Mouse (Mus musculus) layer of hippocampus, adult 2 months (tissue): ENCODE data around the gene Atg10. TPM values are rescaled to one million over a fixed set of nuclear protein-coding genes. Genes with fewer than 3 reads are reported as not detected.

Experiments
- DNase-seq, 2 experiments: peaks; one replicate each; pipeline ENCODE4 v3.0.0; 2022; ENCODE audit warnings: low spot score in 2 of 2
- H3K27ac ChIP-seq: fragments of 200-600 bp; 2 replicates; pipeline ENCODE4 v1.8.1; 2022
- H3K4me3 ChIP-seq: fragments of 200-600 bp; 2 replicates; pipeline ENCODE4 v1.8.1; 2022; ENCODE audit warnings: mild to moderate bottlenecking
- CTCF ChIP-seq: fragments of 200-600 bp; conservative IDR thresholded peaks from 2 replicates; pipeline ENCODE4 v1.8.1; 2022; ENCODE audit warnings: antibody characterized with exemption, mild to moderate bottlenecking, moderate library complexity
- total RNA-seq, 2 experiments: library from RNA; stranded (reverse); gene quantifications; 2 replicates each; pipeline ENCODE4 v1.2.3; 2021

Gene Atg10
- total RNA-seq, 2 experiments from 2014 or later: 15.3 to 17.2 TPM

DNA sequence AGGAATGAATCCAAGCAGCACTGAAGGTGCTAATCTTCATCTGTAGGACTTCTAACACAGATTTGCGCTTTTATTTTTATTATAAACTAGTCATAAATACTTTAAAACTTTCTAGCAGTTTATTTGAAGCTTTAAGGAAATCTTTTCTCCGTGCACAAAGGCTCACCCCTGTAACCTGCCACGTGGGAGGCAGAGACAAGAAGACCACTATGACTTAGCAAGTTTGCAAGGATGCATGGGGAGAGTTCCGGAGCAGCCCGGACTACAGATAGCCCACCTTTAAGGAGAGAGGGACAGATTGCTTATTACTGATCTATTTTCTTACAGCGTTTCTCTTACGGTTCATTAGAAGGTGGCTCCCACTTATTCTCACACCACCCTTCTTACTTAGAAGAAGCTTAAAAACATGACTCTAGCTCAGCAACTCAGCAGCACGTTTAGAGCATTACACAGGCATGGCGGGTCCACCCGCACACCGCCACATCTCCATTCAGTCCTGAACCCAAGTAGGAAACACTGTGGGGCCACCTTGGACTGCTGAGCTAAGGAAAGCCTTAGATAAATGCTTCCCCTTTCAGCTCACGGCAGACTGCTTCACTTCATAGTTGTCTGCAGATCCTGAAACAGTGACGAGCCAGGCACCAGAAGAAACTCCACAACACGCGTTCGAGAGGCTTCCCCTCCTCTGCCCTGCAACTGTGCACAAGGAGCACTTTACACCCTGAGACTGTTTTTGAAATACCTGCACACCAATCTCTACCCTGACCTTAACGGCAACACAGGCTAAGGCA is 54.0 kb downstream of the Atg10 start:
- H3K27ac ChIP-seq: no peak overlapping the region
- no peak for DNase-seq
- TF ChIP-seq CTCF: no peak
- H3K4me3 ChIP-seq: no peak overlapping the region

DNA sequence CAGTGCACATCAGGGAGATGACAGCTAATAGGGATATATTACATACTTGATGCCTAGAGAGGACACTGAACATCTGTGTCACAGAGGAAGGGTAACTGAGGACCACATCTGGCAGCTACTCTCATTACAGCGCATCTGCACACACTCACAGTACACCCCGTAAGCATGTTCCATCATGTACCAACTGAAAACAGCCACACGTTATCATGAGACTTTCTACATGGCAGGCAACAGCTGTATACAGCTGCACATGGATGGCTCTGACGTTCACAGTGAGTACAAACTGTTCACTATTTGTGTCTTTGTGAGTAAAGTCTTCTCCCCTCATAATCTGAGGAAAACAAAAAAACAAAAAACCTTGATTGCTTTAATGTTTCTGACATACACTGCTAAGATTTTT is 55.3 kb downstream of the Atg10 start:
- Histone ChIP-seq H3K27ac (no peak overlapping the region), H3K4me3 (no peak overlapping the region)
- no peak for TF ChIP-seq CTCF
- no peak for DNase-seq

DNA sequence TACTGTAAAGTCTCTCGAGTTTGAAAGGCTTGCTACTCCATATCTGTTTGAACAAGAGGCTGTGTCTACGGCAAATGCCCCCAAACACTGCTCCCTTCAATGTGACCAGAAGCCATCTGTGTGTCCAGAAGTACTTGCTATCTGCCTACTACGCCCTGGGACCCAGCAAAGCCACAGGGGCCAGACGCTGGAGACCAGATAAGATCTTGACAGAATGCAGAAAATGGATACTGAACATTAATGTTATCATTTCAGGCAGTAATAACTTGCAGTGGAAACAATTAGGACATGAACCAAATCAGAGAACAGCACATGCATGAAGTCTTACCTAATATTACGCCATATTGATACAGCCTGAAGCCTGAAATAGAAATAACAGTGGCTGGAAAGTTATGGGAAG is 56.2 kb downstream of the Atg10 start:
- TF ChIP-seq CTCF: no peak
- DNase-seq: no peak
- Histone ChIP-seq H3K4me3 (no peak overlapping the region), H3K27ac (no peak overlapping the region)

DNA sequence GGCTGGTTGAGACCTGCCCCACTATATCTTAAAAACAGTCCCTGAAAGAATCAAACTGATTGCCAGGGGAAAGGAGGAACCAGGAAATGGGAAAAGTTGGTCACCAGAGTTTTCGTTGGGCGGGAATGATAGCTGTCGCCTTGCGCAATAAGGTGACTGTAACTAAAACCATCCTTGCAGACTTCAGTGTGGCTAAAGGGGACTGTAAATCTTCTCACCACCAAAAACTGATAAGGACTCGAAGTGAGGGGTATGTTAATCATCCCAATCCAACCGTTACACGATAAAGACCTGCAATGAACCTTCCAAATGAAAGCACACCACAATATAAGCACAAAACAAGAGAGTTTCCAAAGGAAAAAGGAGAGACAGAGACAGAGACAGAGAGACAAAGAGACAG is 57.5 kb downstream of the Atg10 start:
- no peak for TF ChIP-seq CTCF

DNA sequence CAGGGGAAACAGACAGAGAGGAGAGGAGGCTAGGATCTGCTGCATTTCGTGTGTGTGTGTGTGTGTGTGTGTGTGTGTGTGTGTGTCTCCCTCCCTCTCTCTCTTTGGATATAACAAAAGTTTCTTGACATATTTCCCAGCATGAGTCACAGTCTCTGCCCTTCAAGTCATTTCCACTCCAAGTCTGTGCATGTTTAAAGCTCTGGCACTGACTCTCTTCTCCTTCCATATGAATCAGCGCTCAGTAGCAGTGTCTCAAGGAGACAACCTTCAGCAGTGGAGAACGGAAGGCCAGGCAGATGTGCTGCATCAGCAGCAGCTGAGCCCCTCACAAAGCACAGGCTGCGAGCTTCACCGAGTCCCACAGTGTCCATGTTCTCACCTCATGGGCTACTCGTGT is 58.6 kb downstream of the Atg10 start:
- H3K27ac ChIP-seq: peak overlapping the region; percentile 36; the same call in 1 of the 2 replicates
- no peak overlapping the region for H3K4me3 ChIP-seq
- DNase-seq: peak in 1 of 2 experiments; percentile 41
- TF ChIP-seq CTCF: no peak

More for the DNA sequence above, 57.5 kb downstream of the Atg10 start:
- no peak overlapping the region for H3K4me3 ChIP-seq
- H3K27ac ChIP-seq: no peak overlapping the region
- DNase-seq: no peak

DNA sequence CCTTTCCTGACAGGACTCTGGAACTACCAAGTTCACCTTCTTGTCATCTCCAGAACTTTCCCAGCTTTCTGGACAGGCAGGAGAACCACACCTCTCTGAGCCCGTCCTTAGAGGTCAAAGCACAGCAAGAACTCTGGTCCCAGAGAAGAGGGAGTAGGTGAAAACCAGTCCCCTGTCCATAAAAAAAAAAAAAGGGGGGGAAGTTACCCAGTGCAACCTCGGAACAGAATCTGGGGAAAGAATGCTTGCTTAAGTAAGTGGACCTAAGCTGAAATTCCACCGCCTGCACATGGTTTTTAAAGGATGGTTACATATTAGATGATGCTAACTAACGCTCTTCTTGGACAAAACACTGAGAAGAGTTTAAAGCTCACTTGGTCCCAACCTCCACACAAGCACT is 60.5 kb downstream of the Atg10 start:
- no peak overlapping the region for H3K27ac ChIP-seq
- DNase-seq: no peak
- H3K4me3 ChIP-seq: no peak overlapping the region
- TF ChIP-seq CTCF: no peak

DNA sequence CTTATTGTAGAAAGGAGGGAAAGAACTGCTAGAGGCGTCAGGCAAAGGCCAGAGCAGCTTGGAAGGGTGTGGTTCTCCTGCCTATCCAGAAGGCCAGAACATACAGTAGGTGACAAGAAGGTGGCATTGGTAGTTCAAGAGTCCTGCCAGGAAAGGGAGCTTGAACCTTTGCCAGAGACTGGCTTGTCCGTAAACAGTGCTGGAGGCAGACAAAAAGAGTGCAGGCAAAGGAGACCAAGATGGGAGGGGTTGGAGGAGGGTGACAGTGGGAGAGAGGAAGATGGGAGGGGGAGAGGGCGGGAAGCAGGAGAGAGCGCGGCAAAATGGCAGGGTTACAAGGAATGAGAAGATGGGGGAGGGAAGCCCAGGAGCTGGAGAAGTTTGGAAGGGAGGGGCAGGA is 61.3 kb downstream of the Atg10 start:
- Histone ChIP-seq H3K4me3 (no peak overlapping the region), H3K27ac (no peak overlapping the region)
- DNase-seq: no peak
- no peak for TF ChIP-seq CTCF

DNA sequence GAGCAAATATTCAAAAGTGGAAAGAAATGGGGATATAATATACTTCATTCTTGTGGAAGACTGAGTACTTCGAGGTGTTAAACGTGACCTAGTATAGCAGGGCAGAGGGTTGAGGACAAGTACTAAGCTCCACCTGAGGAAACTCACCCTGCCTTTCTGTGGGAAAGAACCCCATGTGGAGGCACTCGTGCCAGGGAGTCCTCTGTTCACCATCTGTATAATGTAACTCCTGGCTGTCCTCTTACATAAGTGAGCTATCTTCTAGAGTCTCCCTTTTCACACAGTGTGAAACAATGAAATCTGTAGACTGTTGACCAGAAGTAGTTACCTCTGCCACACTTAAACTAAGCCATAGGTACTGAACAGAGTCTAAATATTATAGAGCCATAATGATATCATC is 63.2 kb downstream of the Atg10 start:
- no peak for TF ChIP-seq CTCF
- Histone ChIP-seq H3K27ac (no peak overlapping the region), H3K4me3 (no peak overlapping the region)
- DNase-seq: no peak

DNA sequence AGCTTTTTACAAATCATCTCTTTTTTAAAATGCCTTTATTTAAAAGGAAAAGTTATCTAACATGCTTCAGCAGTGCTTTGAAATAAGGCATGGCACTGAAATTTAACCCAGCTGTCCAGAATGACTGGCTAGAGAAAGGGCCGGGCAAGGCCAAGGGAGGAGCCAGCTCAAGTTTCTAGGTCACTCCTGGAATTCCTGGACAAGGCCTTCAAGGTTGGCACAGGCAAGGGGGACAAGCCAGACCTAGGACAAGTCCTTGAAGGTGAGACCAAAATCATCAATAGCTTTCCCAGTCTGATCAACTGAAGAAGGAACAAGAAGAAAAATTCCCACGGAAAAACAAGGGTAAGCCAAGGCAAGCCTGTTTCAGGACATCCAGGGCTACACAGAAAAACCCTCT is 63.9 kb downstream of the Atg10 start:
- DNase-seq: no peak
- Histone ChIP-seq H3K4me3 (no peak overlapping the region), H3K27ac (no peak overlapping the region)
- TF ChIP-seq CTCF: no peak

DNA sequence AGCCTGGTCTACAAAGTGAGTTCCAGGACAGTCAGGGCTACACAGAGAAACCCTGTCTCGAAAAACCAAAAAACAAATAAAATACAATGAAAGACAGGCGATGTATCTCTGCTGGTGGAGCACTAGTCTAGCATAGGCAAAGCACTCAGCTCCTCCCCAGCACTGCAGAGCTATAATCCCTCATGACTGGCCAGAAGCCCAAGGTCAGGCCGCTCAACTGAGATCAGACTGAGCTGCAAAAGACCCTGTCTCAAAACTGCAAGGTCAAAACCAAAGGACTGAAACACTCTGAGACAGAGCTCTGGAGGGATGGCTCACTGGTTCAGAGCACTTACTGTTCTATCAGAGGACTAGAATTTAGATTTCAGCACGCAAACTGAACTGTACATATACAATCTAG is 65.8 kb downstream of the Atg10 start:
- no peak for TF ChIP-seq CTCF
- no peak overlapping the region for H3K27ac ChIP-seq
- no peak for DNase-seq
- no peak overlapping the region for H3K4me3 ChIP-seq

DNA sequence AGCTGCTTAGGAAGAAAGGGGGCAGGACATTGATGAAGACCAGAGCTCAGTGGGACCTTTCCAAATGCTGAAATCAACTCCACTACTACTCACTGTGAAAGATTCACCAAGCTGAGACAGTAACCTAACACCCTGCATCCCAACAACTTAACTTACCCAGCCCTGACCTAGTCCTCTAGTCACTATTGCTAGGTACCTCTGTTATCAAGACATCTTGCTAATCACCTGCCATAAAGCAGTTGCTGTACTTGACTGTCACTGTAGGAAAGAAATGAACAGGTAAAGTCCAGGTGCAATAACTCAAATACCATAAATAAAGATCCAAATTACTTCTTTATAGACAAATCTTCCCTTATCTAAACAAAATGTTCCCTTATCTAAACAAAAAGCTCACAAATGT is 66.3 kb downstream of the Atg10 start:
- DNase-seq: no peak
- H3K27ac ChIP-seq: no peak overlapping the region
- no peak overlapping the region for H3K4me3 ChIP-seq
- no peak for TF ChIP-seq CTCF

DNA sequence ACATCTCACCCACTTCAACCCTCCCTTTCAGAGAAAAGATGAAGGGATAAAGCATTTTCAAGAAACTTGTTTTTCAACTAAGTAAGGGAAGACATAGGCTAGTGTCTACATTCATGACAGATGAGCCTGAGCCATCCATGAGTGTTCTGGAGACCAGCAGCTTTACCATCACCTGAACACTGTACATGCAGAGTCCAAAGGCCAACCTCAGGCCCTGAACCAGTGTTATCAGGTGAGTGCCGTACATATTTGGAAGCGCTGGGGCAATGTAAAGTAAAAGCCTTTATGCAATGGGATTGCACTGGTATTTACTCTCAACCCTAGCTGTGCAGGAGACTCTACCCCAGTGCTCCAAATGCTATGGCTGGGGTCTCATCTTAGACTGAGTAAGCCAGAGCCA is 66.8 kb downstream of the Atg10 start:
- DNase-seq: no peak
- TF ChIP-seq CTCF: no peak
- Histone ChIP-seq H3K4me3 (no peak overlapping the region), H3K27ac (no peak overlapping the region)

DNA sequence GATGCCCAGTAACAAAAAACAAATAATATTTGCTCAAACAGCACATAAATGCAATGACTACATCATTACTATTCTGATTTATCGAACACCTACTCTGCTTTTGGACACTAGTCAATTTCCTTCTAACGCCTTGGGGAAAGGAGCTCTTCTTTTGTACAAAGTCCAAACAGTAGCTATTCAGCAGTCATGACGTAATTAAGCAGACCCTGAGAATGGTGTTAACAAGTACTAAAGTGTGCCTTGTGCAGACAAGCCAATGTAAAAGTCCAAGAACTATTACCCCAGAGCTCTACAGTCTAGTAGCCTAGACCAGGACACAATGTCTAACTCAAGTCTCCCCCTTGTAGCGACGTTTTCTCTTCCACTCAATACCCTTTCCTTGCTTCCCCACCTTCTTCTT is 67.5 kb downstream of the Atg10 start:
- H3K27ac ChIP-seq: no peak overlapping the region
- DNase-seq: no peak
- no peak overlapping the region for H3K4me3 ChIP-seq
- no peak for TF ChIP-seq CTCF

DNA sequence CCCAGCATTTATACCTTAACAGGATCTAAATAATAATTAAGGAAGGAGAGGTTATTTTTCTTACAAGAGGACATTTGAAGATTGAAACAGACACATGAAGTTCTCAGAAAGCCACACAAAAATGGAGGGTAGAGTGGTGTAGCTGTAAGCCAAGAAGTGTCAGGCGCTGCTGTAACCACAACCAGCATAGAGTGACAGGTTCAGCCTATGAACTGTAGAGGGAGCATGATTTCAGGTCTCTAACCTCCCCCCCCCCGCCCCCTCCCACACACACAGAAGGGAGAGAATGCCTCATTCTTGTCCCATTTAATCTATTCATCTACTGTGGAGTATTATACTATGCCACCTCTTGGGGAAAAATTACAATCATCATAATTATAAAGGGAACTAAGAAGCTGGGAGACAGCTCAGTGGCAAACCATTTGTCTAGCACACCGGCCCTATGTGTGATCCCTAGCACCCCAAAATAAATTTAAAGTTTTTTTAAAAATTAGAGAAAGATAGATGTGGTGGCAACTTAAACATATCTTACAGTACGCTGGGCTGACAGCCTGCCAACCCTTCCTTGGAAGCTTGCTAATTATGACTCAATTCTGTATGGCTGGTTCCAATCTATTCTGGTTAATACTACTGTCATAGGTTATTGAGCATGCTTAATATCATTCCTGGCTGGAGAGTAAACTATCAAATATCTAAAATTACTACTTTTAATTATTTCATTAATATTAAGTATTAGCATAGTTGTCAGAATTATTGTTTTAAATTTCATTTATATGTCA is 68.2 kb downstream of the Atg10 start:
- no peak overlapping the region for H3K27ac ChIP-seq
- DNase-seq: no peak
- H3K4me3 ChIP-seq: no peak overlapping the region
- TF ChIP-seq CTCF: 0 out of 2 replicates have a peak, but pooled peaks have one; percentile 6
